Mouse (Mus musculus): ENCODE measurements around the gene Dazap1. TPM values are rescaled to one million over a fixed set of nuclear protein-coding genes. Genes with fewer than 3 reads are reported as not detected.

The Dazap1 gene
- total and polyA plus RNA-seq, 2 experiments from 2014 or later: 30.3 to 96.2 TPM

- Histone ChIP-seq H3K27ac (ENCODE audit: low read depth) (no peak overlapping the region), H3K4me2 (ENCODE audit: low read depth, low read length) (no peak overlapping the region), H3K4me1 (ENCODE audit: control insufficient read depth, insufficient read depth) (peaks cover 9% of the 10 kb centered on the region; the same call in 1 of the 2 replicates), H3K4me3 (ENCODE audit: low read depth, low read length) (no peak overlapping the region), H3K9me3 (replicated peaks; ENCODE audit: control insufficient read depth, low read length) (no peaks in the 10 kb centered on the region), H3K27me3 (ENCODE audit: control insufficient read depth, insufficient read depth, low read length) (peaks cover 75% of the 10 kb centered on the region), H3K9ac (replicated peaks; ENCODE audit: low read depth, low read length) (no peak overlapping the region), H3K36me3 (replicated peaks; ENCODE audit: control insufficient read depth, insufficient read depth, low read length) (no peaks in the 10 kb centered on the region)
- 17% methylated on average over 25 of the region's 25 CpGs for WGBS
- no peak for TF ChIP-seq EP300 (IDR thresholded peaks at IDR 0.05; ENCODE audit: low read depth)
- TF ChIP-seq CTCF (IDR thresholded peaks at IDR 0.05; ENCODE audit: low read depth): no peak
- DNase-seq (ENCODE audit: low spot score): no peak
- ATAC-seq (ENCODE audit: insufficient read depth, low read depth): no peak
These were observed 43.6 kb downstream of the Dazap1 start for GRCm38 (mm10) chr10:80304862-80305261.

GRCm38 (mm10) chr10:80311560-80311959, 50.3 kb downstream of the Dazap1 start:
- Histone ChIP-seq H3K4me1 (ENCODE audit: control insufficient read depth, insufficient read depth) (peaks cover 23% of the 10 kb centered on the region), H3K4me2 (ENCODE audit: low read depth, low read length) (no peak overlapping the region), H3K27me3 (ENCODE audit: control insufficient read depth, insufficient read depth, low read length) (peaks cover 82% of the 10 kb centered on the region), H3K9ac (replicated peaks; ENCODE audit: low read depth, low read length) (no peak overlapping the region), H3K9me3 (replicated peaks; ENCODE audit: control insufficient read depth, low read length) (no peaks in the 10 kb centered on the region), H3K27ac (ENCODE audit: low read depth) (no peak overlapping the region), H3K4me3 (ENCODE audit: low read depth, low read length) (no peak overlapping the region), H3K36me3 (replicated peaks; ENCODE audit: control insufficient read depth, insufficient read depth, low read length) (no peaks in the 10 kb centered on the region)
- ATAC-seq (ENCODE audit: insufficient read depth, low read depth) (no peak), DNase-seq (ENCODE audit: low spot score) (no peak)
- 74% methylated on average over 16 of the region's 16 CpGs for WGBS
- TF ChIP-seq EP300 (IDR thresholded peaks at IDR 0.05; ENCODE audit: low read depth) (no peak), CTCF (IDR thresholded peaks at IDR 0.05; ENCODE audit: low read depth) (no peak)

GRCm38 (mm10) chr10:80312586-80313504, 51.6 kb downstream of the Dazap1 start:
- WGBS: 61% methylated on average over 54 of the region's 54 CpGs
- Histone ChIP-seq H3K36me3 (replicated peaks; ENCODE audit: control insufficient read depth, insufficient read depth, low read length) (no peaks in the 10 kb centered on the region), H3K4me2 (ENCODE audit: low read depth, low read length) (no peak overlapping the region), H3K27me3 (ENCODE audit: control insufficient read depth, insufficient read depth, low read length) (peaks cover 71% of the 10 kb centered on the region), H3K9ac (replicated peaks; ENCODE audit: low read depth, low read length) (no peak overlapping the region), H3K4me1 (ENCODE audit: control insufficient read depth, insufficient read depth) (peaks cover 27% of the 10 kb centered on the region), H3K4me3 (ENCODE audit: low read depth, low read length) (no peak overlapping the region), H3K27ac (ENCODE audit: low read depth) (no peak overlapping the region), H3K9me3 (replicated peaks; ENCODE audit: control insufficient read depth, low read length) (no peaks in the 10 kb centered on the region)
- TF ChIP-seq CTCF (IDR thresholded peaks at IDR 0.05; ENCODE audit: low read depth) (no peak), EP300 (IDR thresholded peaks at IDR 0.05; ENCODE audit: low read depth) (no peak)
- DNase-seq (ENCODE audit: low spot score) (no peak), ATAC-seq (ENCODE audit: insufficient read depth, low read depth) (no peak)

GRCm38 (mm10) chr10:80313627-80314201, 52.4 kb downstream of the Dazap1 start:
- Histone ChIP-seq H3K36me3 (replicated peaks; ENCODE audit: control insufficient read depth, insufficient read depth, low read length) (peaks cover 6% of the 10 kb centered on the region), H3K4me3 (ENCODE audit: low read depth, low read length) (no peak overlapping the region), H3K4me1 (ENCODE audit: control insufficient read depth, insufficient read depth) (peaks cover 27% of the 10 kb centered on the region), H3K9ac (replicated peaks; ENCODE audit: low read depth, low read length) (no peak overlapping the region), H3K4me2 (ENCODE audit: low read depth, low read length) (peak overlapping the region; percentile 11; the same call in 1 of the 2 replicates), H3K27ac (ENCODE audit: low read depth) (no peak overlapping the region), H3K27me3 (ENCODE audit: control insufficient read depth, insufficient read depth, low read length) (peaks cover 66% of the 10 kb centered on the region), H3K9me3 (replicated peaks; ENCODE audit: control insufficient read depth, low read length) (no peaks in the 10 kb centered on the region)
- 18% methylated on average over 20 of the region's 20 CpGs for WGBS
- DNase-seq (ENCODE audit: low spot score): no peak
- ATAC-seq (ENCODE audit: insufficient read depth, low read depth): no peak
- TF ChIP-seq CTCF (IDR thresholded peaks at IDR 0.05; ENCODE audit: low read depth): no peak
- no peak for TF ChIP-seq EP300 (IDR thresholded peaks at IDR 0.05; ENCODE audit: low read depth)

- H3K4me2 ChIP-seq (ENCODE audit: low read depth, low read length): no peak overlapping the region
- H3K9ac ChIP-seq (replicated peaks; ENCODE audit: low read depth, low read length): no peak overlapping the region
- H3K4me1 ChIP-seq (ENCODE audit: control insufficient read depth, insufficient read depth): peaks cover 31% of the 10 kb centered on the region
- DNase-seq (ENCODE audit: low spot score): no peak
- 44% methylated on average over 16 of the region's 16 CpGs for WGBS
- peaks cover 10% of the 10 kb centered on the region for H3K36me3 ChIP-seq (replicated peaks; ENCODE audit: control insufficient read depth, insufficient read depth, low read length)
- H3K27ac ChIP-seq (ENCODE audit: low read depth): no peak overlapping the region
- TF ChIP-seq CTCF (IDR thresholded peaks at IDR 0.05; ENCODE audit: low read depth) (no peak), EP300 (IDR thresholded peaks at IDR 0.05; ENCODE audit: low read depth) (no peak)
- H3K4me3 ChIP-seq (ENCODE audit: low read depth, low read length): no peak overlapping the region
- H3K9me3 ChIP-seq (replicated peaks; ENCODE audit: control insufficient read depth, low read length): no peaks in the 10 kb centered on the region
- H3K27me3 ChIP-seq (ENCODE audit: control insufficient read depth, insufficient read depth, low read length): peaks cover 60% of the 10 kb centered on the region
- ATAC-seq (ENCODE audit: insufficient read depth, low read depth): no peak
These were observed 53.3 kb downstream of the Dazap1 start for GRCm38 (mm10) chr10:80314494-80315001.
